Mouse (Mus musculus) erythroblast, embryonic 14.5 days (primary cell): ENCODE measurements at regions not wholly inside any gene's neighbourhood (a gene's known extent, or its start where the extent isn't known, plus 50 kb on each side); places are given as distances from the start of the nearest gene placed in this dataset.

ENCODE experiments used
- GATA1 ChIP-seq: IDR thresholded peaks from 2 replicates; pipeline ENCODE4 v1.6.1; 2012; ENCODE audit warnings: low read length, inconsistent platforms, mixed read lengths
- TAL1 ChIP-seq: IDR thresholded peaks from 3 replicates; pipeline ENCODE4 v1.6.1; 2012; ENCODE audit warnings: low read length, inconsistent platforms, mixed read lengths

DNA sequence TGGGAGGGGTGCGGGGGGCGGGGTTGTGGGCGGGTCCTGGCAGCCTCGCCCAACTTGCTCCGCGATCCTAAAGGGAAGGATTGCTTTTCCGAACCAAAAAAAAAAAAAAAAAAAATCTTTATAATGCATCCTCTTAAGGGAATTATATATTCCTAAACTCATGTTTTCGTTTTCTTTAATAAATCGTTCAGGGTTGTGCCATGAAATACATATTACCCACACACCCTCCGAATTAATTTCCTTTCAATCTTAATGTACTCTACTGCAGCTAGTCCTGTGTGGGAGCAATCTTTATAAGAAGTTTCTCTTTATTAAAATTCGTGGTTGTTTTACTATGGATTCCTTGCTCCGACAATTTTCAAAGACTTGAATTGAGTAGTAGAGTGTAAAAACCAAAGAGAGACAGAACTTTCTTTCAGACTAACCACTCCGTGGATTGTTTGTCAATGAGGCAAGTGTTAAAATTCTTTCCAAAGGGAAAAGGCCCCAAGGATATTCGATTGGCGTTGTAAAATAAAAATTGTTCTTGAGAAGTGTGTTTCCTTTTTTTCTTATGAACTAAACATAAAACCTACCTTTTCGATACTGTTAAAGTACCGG lies 253.6 kb upstream of the Nfe2l3 start:
- no peak for TF ChIP-seq TAL1
- TF ChIP-seq GATA1, result no peak
